8 mouse cellular contexts compared by ENCODE assay signal in the genomic region with DNA sequence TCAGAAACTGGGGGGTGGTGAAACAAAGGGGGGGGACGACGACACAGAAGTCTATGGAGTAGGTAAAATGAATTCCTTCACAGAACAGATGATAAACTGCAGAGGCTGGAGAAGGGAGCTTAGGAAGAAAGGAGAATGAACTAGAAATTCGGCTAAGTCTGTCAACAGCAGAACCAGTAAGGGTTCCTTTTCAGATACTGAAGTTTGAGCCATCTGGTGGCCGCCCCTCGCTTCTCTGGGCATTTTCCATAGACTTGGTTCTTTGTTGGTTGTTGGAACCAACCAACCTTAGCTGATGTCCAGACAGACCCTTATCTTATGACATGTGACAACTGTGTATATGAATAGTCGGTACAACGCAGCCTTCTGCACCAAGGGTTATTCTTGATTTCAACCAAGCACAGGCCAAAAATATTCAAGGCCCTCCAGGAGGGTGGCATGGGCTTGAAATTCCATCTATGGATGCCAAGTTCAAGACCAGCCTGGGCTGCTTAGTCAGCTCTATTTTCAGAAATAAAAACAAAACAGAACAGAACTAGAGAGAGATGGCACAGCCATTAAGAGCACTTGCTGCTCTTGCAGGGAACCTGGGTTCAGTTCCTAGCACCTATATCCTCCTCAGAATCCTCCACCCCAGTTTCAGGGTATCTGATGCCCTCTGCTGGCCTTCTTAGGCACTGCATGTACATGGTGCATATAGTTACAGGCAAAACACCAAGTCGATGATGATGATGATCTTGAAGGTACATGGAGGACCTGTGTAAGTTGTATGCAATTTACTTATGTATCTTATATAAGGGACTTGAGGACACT. TPM values are rescaled to one million over a fixed set of nuclear protein-coding genes. Genes with fewer than 3 reads are reported as not detected.
A peak's percentile ranks its signal among the peaks of the same experiment; 100 is the strongest.
DNase-seq lines count a peak whose midpoint lies in the region; ATAC-seq lines count a peak whose summit lies in the region.

No protein-coding gene starts in this region.

- peaks cover 15% of the 10 kb centered on the region; the same call in 1 of the 2 replicates for H3K36me3 ChIP-seq in kidney, embryonic 16.5 days (ENCODE audit: insufficient read depth, low read length)
- peaks cover 19% of the 10 kb centered on the region for H3K36me3 ChIP-seq in heart, embryonic 15.5 days
- peaks cover 19% of the 10 kb centered on the region for H3K36me3 ChIP-seq in liver, embryonic 12.5 days
- H3K36me3 ChIP-seq in neural tube, embryonic 15.5 days, result peaks cover 18% of the 10 kb centered on the region

- peak overlapping the region; percentile 83 for H3K4me2 ChIP-seq in kidney, embryonic 16.5 days (replicated peaks; ENCODE audit: low read depth, low read length)
- H3K4me2 ChIP-seq in heart, embryonic 15.5 days, result peak overlapping the region; percentile 94
- H3K4me2 ChIP-seq in liver, embryonic 12.5 days, result peak overlapping the region; percentile 91
- peak overlapping the region; percentile 90 for H3K4me2 ChIP-seq in neural tube, embryonic 15.5 days

- peak overlapping the region; percentile 85; the same call in 1 of the 2 replicates for H3K9ac ChIP-seq in kidney, embryonic 16.5 days (replicated peaks; ENCODE audit: low read length)
- H3K9ac ChIP-seq in heart, embryonic 15.5 days, result peak overlapping the region; percentile 81; the same call in 1 of the 2 replicates
- H3K9ac ChIP-seq in liver, embryonic 12.5 days, result no peak overlapping the region; the same call in 1 of the 2 replicates
- H3K9ac ChIP-seq in neural tube, embryonic 15.5 days (replicated peaks), result 0 out of 2 replicates have a peak overlapping the region, but pooled peaks have one; percentile 44

- H3K27me3 ChIP-seq in kidney, embryonic 16.5 days (ENCODE audit: insufficient read depth, low read length), result no peaks in the 10 kb centered on the region
- no peaks in the 10 kb centered on the region for H3K27me3 ChIP-seq in heart, embryonic 15.5 days
- H3K27me3 ChIP-seq in liver, embryonic 12.5 days (replicated peaks), result peaks cover 36% of the 10 kb centered on the region
- H3K27me3 ChIP-seq in neural tube, embryonic 15.5 days (replicated peaks), result no peaks in the 10 kb centered on the region

- ATAC-seq in kidney, embryonic 16.5 days (ENCODE audit: low FRiP score, low TSS enrichment), result no peak
- ATAC-seq in heart, embryonic 15.5 days (replicated peaks; ENCODE audit: insufficient number of reproducible peaks, insufficient read depth, low FRiP score, low read depth), result no peak
- ATAC-seq in liver, embryonic 12.5 days, result no peak
- no peak for ATAC-seq in neural tube, embryonic 15.5 days (ENCODE audit: low FRiP score)
- ATAC-seq in frontal cortex, adult (ENCODE audit: low TSS enrichment), result no peak
- no peak for ATAC-seq in erythroblast, adult 5-6 weeks (replicated peaks; ENCODE audit: low FRiP score, poor library complexity, severe bottlenecking)

- peak overlapping the region; percentile 98 for H3K27ac ChIP-seq in kidney, embryonic 16.5 days (ENCODE audit: low read length)
- H3K27ac ChIP-seq in heart, embryonic 15.5 days, result peak overlapping the region; percentile 99
- peak overlapping the region; percentile 78 for H3K27ac ChIP-seq in liver, embryonic 12.5 days
- H3K27ac ChIP-seq in neural tube, embryonic 15.5 days (replicated peaks), result peak overlapping the region; percentile 95; the same call in 1 of the 2 replicates

- peaks cover 43% of the 10 kb centered on the region for H3K4me1 ChIP-seq in kidney, embryonic 16.5 days (ENCODE audit: insufficient read depth, low read length)
- peaks cover 64% of the 10 kb centered on the region for H3K4me1 ChIP-seq in heart, embryonic 15.5 days (replicated peaks)
- H3K4me1 ChIP-seq in liver, embryonic 12.5 days, result peaks cover 80% of the 10 kb centered on the region
- peaks cover 76% of the 10 kb centered on the region for H3K4me1 ChIP-seq in neural tube, embryonic 15.5 days

- peaks cover 4% of the 10 kb centered on the region; the same call in 1 of the 2 replicates for H3K9me3 ChIP-seq in kidney, embryonic 16.5 days (ENCODE audit: low read length)
- no peaks in the 10 kb centered on the region for H3K9me3 ChIP-seq in heart, embryonic 15.5 days (replicated peaks)
- H3K9me3 ChIP-seq in liver, embryonic 12.5 days (replicated peaks), result peaks cover 6% of the 10 kb centered on the region; the same call in 1 of the 2 replicates
- H3K9me3 ChIP-seq in neural tube, embryonic 15.5 days (replicated peaks), result no peaks in the 10 kb centered on the region

- 82% methylated on average over 8 of the region's 8 CpGs for WGBS in kidney, embryonic 16.5 days
- 44% methylated on average over 8 of the region's 8 CpGs for WGBS in heart, embryonic 15.5 days
- WGBS in liver, embryonic 12.5 days (ENCODE audit: insufficient replicate concordance), result 35% methylated on average over 8 of the region's 8 CpGs
- WGBS in neural tube, embryonic 15.5 days, result 90% methylated on average over 8 of the region's 8 CpGs

- peak overlapping the region; percentile 68 for H3K4me3 ChIP-seq in kidney, embryonic 16.5 days (ENCODE audit: low read length)
- peak overlapping the region; percentile 77 for H3K4me3 ChIP-seq in heart, embryonic 15.5 days
- H3K4me3 ChIP-seq in liver, embryonic 12.5 days, result peak overlapping the region; percentile 61
- H3K4me3 ChIP-seq in neural tube, embryonic 15.5 days (replicated peaks), result peak overlapping the region; percentile 66

- DNase-seq in kidney, adult 8-10 months, result no peak
- DNase-seq in T-cell, adult 2 months (ENCODE audit: low spot score), result peak; percentile 67

RNA-seq across cellular contexts. Expression of gene Ppp1r18, which starts 5.7 kb away (rescaled TPM):
- 22.2 and 25.2 TPM in 2 replicates for polyA plus RNA-seq in kidney, embryonic 16.5 days (2015; fragmentation: Nextera tagmentation; extraction: Ambion mirVana)
- 17.9 and 21.4 TPM in 2 replicates for polyA plus RNA-seq in heart, embryonic 15.5 days (2015; fragmentation: Nextera tagmentation; extraction: Ambion mirVana)
- polyA plus RNA-seq in liver, embryonic 12.5 days (2016; fragmentation: Nextera tagmentation; extraction: Ambion mirVana), result 11.9 and 12.6 TPM in 2 replicates
- 19.3 and 25.1 TPM in 2 replicates for polyA plus RNA-seq in neural tube, embryonic 15.5 days (2015; fragmentation: Nextera tagmentation; extraction: Ambion mirVana)
- 22.5 and 37.0 TPM in 2 replicates for total RNA-seq in erythroblast, adult 5-6 weeks (2015; ENCODE audit: low replicate concordance)
- total RNA-seq in erythroblast, adult 5-6 weeks (2017; ENCODE audit: low replicate concordance), result 10.3 and 13.4 TPM in 2 replicates

RNA-seq across cellular contexts. Expression of gene Dhx16, which starts 8.5 kb away (rescaled TPM):
- polyA plus RNA-seq in kidney, embryonic 16.5 days (2015; fragmentation: Nextera tagmentation; extraction: Ambion mirVana), result 45.1 and 48.2 TPM in 2 replicates
- polyA plus RNA-seq in heart, embryonic 15.5 days (2015; fragmentation: Nextera tagmentation; extraction: Ambion mirVana), result 19.7 and 31.1 TPM in 2 replicates
- polyA plus RNA-seq in liver, embryonic 12.5 days (2016; fragmentation: Nextera tagmentation; extraction: Ambion mirVana), result 50.7 and 52.8 TPM in 2 replicates
- 26.8 and 30.5 TPM in 2 replicates for polyA plus RNA-seq in neural tube, embryonic 15.5 days (2015; fragmentation: Nextera tagmentation; extraction: Ambion mirVana)
- total RNA-seq in erythroblast, adult 5-6 weeks (2015; ENCODE audit: low replicate concordance), result 38.6 and 56.0 TPM in 2 replicates
- 30.8 and 38.9 TPM in 2 replicates for total RNA-seq in erythroblast, adult 5-6 weeks (2017; ENCODE audit: low replicate concordance)

RNA-seq across cellular contexts. Expression of gene Nrm, which starts 10.0 kb away (rescaled TPM):
- 63.3 and 67.0 TPM in 2 replicates for polyA plus RNA-seq in kidney, embryonic 16.5 days (2015; fragmentation: Nextera tagmentation; extraction: Ambion mirVana)
- polyA plus RNA-seq in heart, embryonic 15.5 days (2015; fragmentation: Nextera tagmentation; extraction: Ambion mirVana), result 38.7 and 46.2 TPM in 2 replicates
- polyA plus RNA-seq in liver, embryonic 12.5 days (2016; fragmentation: Nextera tagmentation; extraction: Ambion mirVana), result 29.5 and 29.8 TPM in 2 replicates
- 17.6 and 26.7 TPM in 2 replicates for polyA plus RNA-seq in neural tube, embryonic 15.5 days (2015; fragmentation: Nextera tagmentation; extraction: Ambion mirVana)
- total RNA-seq in erythroblast, adult 5-6 weeks (2015; ENCODE audit: low replicate concordance), result 12.9 and 15.0 TPM in 2 replicates
- 3.2 and 20.0 TPM in 2 replicates for total RNA-seq in erythroblast, adult 5-6 weeks (2017; ENCODE audit: low replicate concordance)

RNA-seq across cellular contexts. Expression of gene 2310061I04Rik, which starts 26.1 kb away (rescaled TPM):
- polyA plus RNA-seq in kidney, embryonic 16.5 days (2015; fragmentation: Nextera tagmentation; extraction: Ambion mirVana), result 33.3 and 36.5 TPM in 2 replicates
- 23.9 and 27.6 TPM in 2 replicates for polyA plus RNA-seq in heart, embryonic 15.5 days (2015; fragmentation: Nextera tagmentation; extraction: Ambion mirVana)
- 20.2 and 20.9 TPM in 2 replicates for polyA plus RNA-seq in liver, embryonic 12.5 days (2016; fragmentation: Nextera tagmentation; extraction: Ambion mirVana)
- 59.2 and 75.2 TPM in 2 replicates for polyA plus RNA-seq in neural tube, embryonic 15.5 days (2015; fragmentation: Nextera tagmentation; extraction: Ambion mirVana)
- 17.1 and 21.5 TPM in 2 replicates for total RNA-seq in erythroblast, adult 5-6 weeks (2015; ENCODE audit: low replicate concordance)
- total RNA-seq in erythroblast, adult 5-6 weeks (2017; ENCODE audit: low replicate concordance), result 3.9 TPM in 1 of 2 replicates, not detected in the other

RNA-seq across cellular contexts. Expression of gene Mdc1, which starts 29.8 kb away (rescaled TPM):
- 16.3 and 16.7 TPM in 2 replicates for polyA plus RNA-seq in kidney, embryonic 16.5 days (2015; fragmentation: Nextera tagmentation; extraction: Ambion mirVana)
- 12.6 and 17.0 TPM in 2 replicates for polyA plus RNA-seq in heart, embryonic 15.5 days (2015; fragmentation: Nextera tagmentation; extraction: Ambion mirVana)
- 14.2 and 15.0 TPM in 2 replicates for polyA plus RNA-seq in liver, embryonic 12.5 days (2016; fragmentation: Nextera tagmentation; extraction: Ambion mirVana)
- 7.9 and 9.7 TPM in 2 replicates for polyA plus RNA-seq in neural tube, embryonic 15.5 days (2015; fragmentation: Nextera tagmentation; extraction: Ambion mirVana)
- total RNA-seq in erythroblast, adult 5-6 weeks (2015; ENCODE audit: low replicate concordance), result 20.4 and 30.9 TPM in 2 replicates
- 12.4 and 16.4 TPM in 2 replicates for total RNA-seq in erythroblast, adult 5-6 weeks (2017; ENCODE audit: low replicate concordance)
